ENCODE assay signal across 12 mouse cellular contexts in genomic region chr8:121607661-121608060, GRCm38 (mm10). TPM values are rescaled to one million over a fixed set of nuclear protein-coding genes. Genes with fewer than 3 reads are reported as not detected.
DNase-seq lines count a peak whose midpoint lies in the region; ATAC-seq and TF ChIP-seq lines count a peak whose summit lies in the region.
"Had no signal": no experiment of that assay in that cellular context is flagged by ENCODE, and none has a peak within 500 bp of the region (broad histone marks: within the 10 kb centered on the region; RNA-seq: fewer than 3 reads in every experiment).

No protein-coding gene starts in this region.

- H3K9ac ChIP-seq in hindbrain, postnatal 0 days (replicated peaks; ENCODE audit: low read length): no peak overlapping the region
- H3K9ac ChIP-seq in hindbrain, embryonic 13.5 days: no peak overlapping the region
- no peak overlapping the region for H3K9ac ChIP-seq in lung, postnatal 0 days (replicated peaks; ENCODE audit: low read depth)
- H3K9ac ChIP-seq in ES-E14 (ENCODE audit: insufficient read depth, low read depth, low read length, poor library complexity, severe bottlenecking): no peak overlapping the region
- H3K9ac ChIP-seq: intestine, embryonic 15.5 days; limb, embryonic 13.5 days had no signal

- TF ChIP-seq CTCF in hindbrain, postnatal 0 days (IDR thresholded peaks at IDR 0.05; ENCODE audit: low read depth): peak; percentile 68
- TF ChIP-seq CTCF in lung, postnatal 0 days (IDR thresholded peaks at IDR 0.05): peak; percentile 71
- TF ChIP-seq CTCF in lung, adult 2 months (IDR thresholded peaks at IDR 0.05; ENCODE audit: insufficient read depth, low read length): no peak

- DNase-seq in hindbrain, postnatal 0 days (ENCODE audit: low spot score): peak; percentile 55
- DNase-seq in lung, postnatal 0 days (ENCODE audit: low spot score): peak; percentile 66
- DNase-seq in lung, adult 2 months: no peak
- peak; percentile 40 for DNase-seq in ES-E14 (ENCODE audit: low read depth, low spot score)
- DNase-seq in retina, embryonic 14.5 days (ENCODE audit: low spot score): peak; percentile 45
- DNase-seq in cerebellum, postnatal 14 days: no peak
- DNase-seq: cerebellum, postnatal 36 days; heart, postnatal 14 days had no signal

- 91% methylated on average over 5 of the region's 5 CpGs for WGBS in hindbrain, postnatal 0 days
- WGBS in hindbrain, embryonic 13.5 days: 91% methylated on average over 5 of the region's 5 CpGs
- WGBS in lung, postnatal 0 days: 69% methylated on average over 5 of the region's 5 CpGs
- 66% methylated on average over 5 of the region's 5 CpGs for WGBS in lung, adult 2 months

- in situ Hi-C loops in ES-E14 (cut with MboI; ENCODE audit: low sequenced_read_pairs in 2 of 2, unreplicated experiment in 2 of 2): no loop called here

- H3K4me3 ChIP-seq in hindbrain, postnatal 0 days (ENCODE audit: low read length): no peak overlapping the region
- H3K4me3 ChIP-seq in hindbrain, embryonic 13.5 days: no peak overlapping the region
- no peak overlapping the region for H3K4me3 ChIP-seq in lung, postnatal 0 days (ENCODE audit: low read depth, low read length)
- no peak overlapping the region for H3K4me3 ChIP-seq in lung, adult 2 months (replicated peaks; ENCODE audit: extremely low read depth, low read depth, low read length)
- no peak overlapping the region for H3K4me3 ChIP-seq in ES-E14 (ENCODE audit: insufficient read depth in 1 of 2, low read depth in 1 of 2, low read length in 2 of 2, poor library complexity in 1 of 2, severe bottlenecking in 1 of 2)
- H3K4me3 ChIP-seq: intestine, embryonic 15.5 days; limb, embryonic 13.5 days had no signal

- no peak for TF ChIP-seq EP300 in lung, postnatal 0 days (IDR thresholded peaks at IDR 0.05)

- peaks cover 47% of the 10 kb centered on the region for H3K36me3 ChIP-seq in hindbrain, postnatal 0 days (ENCODE audit: insufficient read depth, low read length)
- H3K36me3 ChIP-seq in hindbrain, embryonic 13.5 days: peaks cover 88% of the 10 kb centered on the region
- peaks cover 32% of the 10 kb centered on the region for H3K36me3 ChIP-seq in lung, postnatal 0 days (ENCODE audit: insufficient read depth, low read length)
- peaks cover 25% of the 10 kb centered on the region; the same call in 1 of the 2 replicates for H3K36me3 ChIP-seq in ES-E14 (ENCODE audit: control insufficient read depth, insufficient read depth, low read length, poor library complexity, severe bottlenecking)

- no peaks in the 10 kb centered on the region for H3K9me3 ChIP-seq in hindbrain, postnatal 0 days (ENCODE audit: low read length)
- no peaks in the 10 kb centered on the region for H3K9me3 ChIP-seq in hindbrain, embryonic 13.5 days
- no peaks in the 10 kb centered on the region for H3K9me3 ChIP-seq in lung, postnatal 0 days (ENCODE audit: low read length)
- no peaks in the 10 kb centered on the region for H3K9me3 ChIP-seq in ES-E14 (ENCODE audit: control insufficient read depth, insufficient read depth, low read depth, low read length)
- H3K9me3 ChIP-seq: intestine, embryonic 15.5 days; limb, embryonic 13.5 days had no signal

- ATAC-seq in hindbrain, postnatal 0 days: no peak
- no peak for ATAC-seq in hindbrain, embryonic 13.5 days (ENCODE audit: low FRiP score)
- ATAC-seq in lung, postnatal 0 days: no peak
- ATAC-seq in erythroblast, adult 5-6 weeks (replicated peaks; ENCODE audit: low FRiP score, poor library complexity, severe bottlenecking): no peak
- ATAC-seq: intestine, embryonic 15.5 days had no signal

- no peak for TF ChIP-seq POLR2A in lung, adult 2 months (IDR thresholded peaks at IDR 0.05; ENCODE audit: borderline replicate concordance, extremely low read depth, low read depth, low read length)

- H3K27me3 ChIP-seq in hindbrain, postnatal 0 days (ENCODE audit: insufficient read depth, low read length): no peaks in the 10 kb centered on the region
- no peaks in the 10 kb centered on the region for H3K27me3 ChIP-seq in hindbrain, embryonic 13.5 days
- no peaks in the 10 kb centered on the region for H3K27me3 ChIP-seq in lung, postnatal 0 days (replicated peaks; ENCODE audit: insufficient read depth, low read length)
- H3K27me3 ChIP-seq: intestine, embryonic 15.5 days; limb, embryonic 13.5 days had no signal

- H3K4me2 ChIP-seq in hindbrain, postnatal 0 days (ENCODE audit: low read depth, low read length): no peak overlapping the region
- H3K4me2 ChIP-seq in hindbrain, embryonic 13.5 days: no peak overlapping the region
- H3K4me2 ChIP-seq in lung, postnatal 0 days (replicated peaks; ENCODE audit: low read depth, low read length): no peak overlapping the region
- H3K4me2 ChIP-seq: intestine, embryonic 15.5 days; limb, embryonic 13.5 days had no signal

- no peak overlapping the region for H3K27ac ChIP-seq in hindbrain, postnatal 0 days
- H3K27ac ChIP-seq in hindbrain, embryonic 13.5 days: no peak overlapping the region
- no peak overlapping the region for H3K27ac ChIP-seq in lung, postnatal 0 days (ENCODE audit: low read length)
- no peak overlapping the region for H3K27ac ChIP-seq in ES-E14 (ENCODE audit: insufficient read depth, low read depth, low read length, poor library complexity, severe bottlenecking)
- H3K27ac ChIP-seq: intestine, embryonic 15.5 days; limb, embryonic 13.5 days had no signal

- no peaks in the 10 kb centered on the region for H3K4me1 ChIP-seq in hindbrain, postnatal 0 days (ENCODE audit: insufficient read depth, low read length)
- H3K4me1 ChIP-seq in hindbrain, embryonic 13.5 days (replicated peaks): no peaks in the 10 kb centered on the region
- no peaks in the 10 kb centered on the region for H3K4me1 ChIP-seq in lung, postnatal 0 days (ENCODE audit: insufficient read depth, low read depth, low read length)
- peaks cover 2% of the 10 kb centered on the region; the same call in 1 of the 2 replicates for H3K4me1 ChIP-seq in lung, adult 2 months (ENCODE audit: control insufficient read depth, insufficient read depth, low read length)
- peaks cover 0 to 6% of the 10 kb centered on the region in 2 experiments; a peak in 1 of 4 replicates for H3K4me1 ChIP-seq in ES-E14 (ENCODE audit: control insufficient read depth in 2 of 2, insufficient read depth in 2 of 2, low read length in 2 of 2, poor library complexity in 1 of 2)
- H3K4me1 ChIP-seq: intestine, embryonic 15.5 days; limb, embryonic 13.5 days had no signal

TF ChIP-seq in ES-E14, 5 proteins besides CTCF, POLR2A, EP300 and RAD21:
- TF ChIP-seq HCFC1 (IDR thresholded peaks at IDR 0.05; ENCODE audit: borderline replicate concordance, insufficient read depth, low read length) (no peak), ZC3H11A (IDR thresholded peaks at IDR 0.05; ENCODE audit: borderline replicate concordance, low read depth, low read length) (no peak), CHD2 (IDR thresholded peaks at IDR 0.05; ENCODE audit: low read depth, low read length) (no peak), MAFK (IDR thresholded peaks at IDR 0.05; ENCODE audit: insufficient read depth, low read depth, low read length) (no peak), ZNF384 (IDR thresholded peaks at IDR 0.05; ENCODE audit: low read depth, low read length) (no peak)

RNA-seq across cellular contexts. Expression of gene Map1lc3b, which starts 17.5 kb away (rescaled TPM):
- total RNA-seq in hindbrain, postnatal 0 days (2014; rRNA removed): 274 and 288 TPM in 2 replicates
- polyA plus RNA-seq in hindbrain, postnatal 0 days (2015; fragmentation: Nextera tagmentation; extraction: Ambion mirVana): 346 and 360 TPM in 2 replicates
- 372 and 374 TPM in 2 replicates for polyA plus RNA-seq in hindbrain, embryonic 13.5 days (2015; fragmentation: Nextera tagmentation; extraction: Ambion mirVana)
- 411 and 449 TPM in 2 replicates for polyA plus RNA-seq in lung, postnatal 0 days (2015; fragmentation: Nextera tagmentation; extraction: Ambion mirVana)
- polyA plus RNA-seq in lung, adult 2 months (2012; rRNA removed): 106 and 140 TPM in 2 replicates
- total RNA-seq in ES-E14 (2012; rRNA removed): 83.2 and 92.4 TPM in 2 replicates
- total RNA-seq in erythroblast, adult 5-6 weeks (2015; ENCODE audit: low replicate concordance): 194 and 223 TPM in 2 replicates
- 274 and 282 TPM in 2 replicates for total RNA-seq in erythroblast, adult 5-6 weeks (2017; ENCODE audit: low replicate concordance)

RNA-seq across cellular contexts. Expression of gene Fbxo31, which starts 29.1 kb away (rescaled TPM):
- total RNA-seq in hindbrain, postnatal 0 days (2014; rRNA removed): 70.4 and 77.4 TPM in 2 replicates
- polyA plus RNA-seq in hindbrain, postnatal 0 days (2015; fragmentation: Nextera tagmentation; extraction: Ambion mirVana): 33.2 and 34.9 TPM in 2 replicates
- 24.4 and 26.8 TPM in 2 replicates for polyA plus RNA-seq in hindbrain, embryonic 13.5 days (2015; fragmentation: Nextera tagmentation; extraction: Ambion mirVana)
- 12.1 and 13.9 TPM in 2 replicates for polyA plus RNA-seq in lung, postnatal 0 days (2015; fragmentation: Nextera tagmentation; extraction: Ambion mirVana)
- 48.2 and 49.9 TPM in 2 replicates for polyA plus RNA-seq in lung, adult 2 months (2012; rRNA removed)
- total RNA-seq in ES-E14 (2012; rRNA removed): 15.5 and 16.9 TPM in 2 replicates
- 1.0 and 7.7 TPM in 2 replicates for total RNA-seq in erythroblast, adult 5-6 weeks (2015; ENCODE audit: low replicate concordance)
- total RNA-seq in erythroblast, adult 5-6 weeks (2017; ENCODE audit: low replicate concordance): 2.5 and 4.3 TPM in 2 replicates

RNA-seq across cellular contexts. Expression of gene Zcchc14, which starts 45.0 kb away (rescaled TPM):
- total RNA-seq in hindbrain, postnatal 0 days (2014; rRNA removed): 66.4 and 66.5 TPM in 2 replicates
- polyA plus RNA-seq in hindbrain, postnatal 0 days (2015; fragmentation: Nextera tagmentation; extraction: Ambion mirVana): 13.9 and 14.3 TPM in 2 replicates
- polyA plus RNA-seq in hindbrain, embryonic 13.5 days (2015; fragmentation: Nextera tagmentation; extraction: Ambion mirVana): 27.5 and 28.3 TPM in 2 replicates
- polyA plus RNA-seq in lung, postnatal 0 days (2015; fragmentation: Nextera tagmentation; extraction: Ambion mirVana): 11.1 and 14.7 TPM in 2 replicates
- 40.8 and 50.9 TPM in 2 replicates for polyA plus RNA-seq in lung, adult 2 months (2012; rRNA removed)
- total RNA-seq in ES-E14 (2012; rRNA removed): 18.6 and 19.6 TPM in 2 replicates
- not detected in 2 replicates for total RNA-seq in erythroblast, adult 5-6 weeks (2015; ENCODE audit: low replicate concordance)
- total RNA-seq in erythroblast, adult 5-6 weeks (2017; ENCODE audit: low replicate concordance): 0.14 TPM in 1 of 2 replicates, not detected in the other

Comparison
In these comparisons a context has a peak if more than half of its experiments do, and no peak if none do; other contexts are left out.
1. DNase-seq: peak in hindbrain, postnatal 0 days (single experiment), lung, postnatal 0 days (single experiment), ES-E14 (single experiment) and retina, embryonic 14.5 days (single experiment); none in lung, adult 2 months (single experiment) and cerebellum, postnatal 14 days (0 of 2).